Mouse (Mus musculus): ENCODE measurements at regions not wholly inside any gene's neighbourhood (a gene's known extent, or its start where the extent isn't known, plus 50 kb on each side); places are given as distances from the start of the nearest gene placed in this dataset.

DNA sequence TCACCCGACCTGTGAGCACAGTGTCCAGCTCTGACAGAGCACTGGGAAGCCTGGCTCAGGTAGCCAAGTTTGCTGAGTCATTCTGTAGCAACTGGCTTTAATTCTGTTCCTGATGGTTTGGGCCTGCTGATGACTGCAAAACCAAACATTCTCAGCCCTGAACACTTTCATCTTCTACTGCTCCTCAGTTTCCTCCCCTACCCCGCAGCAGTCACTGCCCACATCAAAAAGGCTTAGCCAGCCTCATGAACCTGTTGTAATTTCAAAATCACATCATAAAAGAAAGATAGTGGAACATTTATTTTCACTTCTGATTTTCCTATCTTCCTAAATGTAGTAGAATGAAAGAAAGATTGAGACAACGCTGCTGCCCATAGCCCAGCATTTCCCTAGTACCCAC is 251.5 kb downstream of the Car8 start:
- H3K4me2 ChIP-seq (replicated peaks), result no peak overlapping the region
- WGBS, result 84% methylated on average over 3 of the region's 3 CpGs
- ATAC-seq (ENCODE audit: low FRiP score, low read depth), result no peak

GRCm38 (mm10) chr4:7984814-7985213 is 254.0 kb downstream of the Car8 start:
- no peak overlapping the region for H3K4me2 ChIP-seq (replicated peaks)
- H3K27ac ChIP-seq, result no peak overlapping the region
- WGBS, result 86% methylated on average over 6 of the region's 6 CpGs
- H3K36me3 ChIP-seq, result no peaks in the 10 kb centered on the region
- no peak overlapping the region for H3K9ac ChIP-seq
- no peaks in the 10 kb centered on the region for H3K4me1 ChIP-seq
- no peak overlapping the region for H3K4me3 ChIP-seq
- ATAC-seq (ENCODE audit: low FRiP score, low read depth), result no peak
- H3K9me3 ChIP-seq, result no peaks in the 10 kb centered on the region
- H3K27me3 ChIP-seq (replicated peaks), result no peaks in the 10 kb centered on the region

More for the DNA sequence above, 251.5 kb downstream of the Car8 start:
- Histone ChIP-seq H3K9ac (no peak overlapping the region), H3K36me3 (no peaks in the 10 kb centered on the region), H3K9me3 (no peaks in the 10 kb centered on the region), H3K4me1 (no peaks in the 10 kb centered on the region), H3K27ac (no peak overlapping the region), H3K4me3 (no peak overlapping the region), H3K27me3 (replicated peaks) (no peaks in the 10 kb centered on the region)

GRCm38 (mm10) chr4:7979772-7980351 is 259.0 kb downstream of the Car8 start:
- no peak overlapping the region for H3K27ac ChIP-seq
- H3K4me1 ChIP-seq, result no peaks in the 10 kb centered on the region
- no peak overlapping the region for H3K4me3 ChIP-seq
- H3K27me3 ChIP-seq (replicated peaks), result no peaks in the 10 kb centered on the region
- no peak for ATAC-seq (ENCODE audit: low FRiP score, low read depth)
- no peaks in the 10 kb centered on the region for H3K9me3 ChIP-seq
- H3K9ac ChIP-seq, result no peak overlapping the region
- 86% methylated on average over 12 of the region's 12 CpGs for WGBS
- H3K36me3 ChIP-seq, result no peaks in the 10 kb centered on the region
- no peak overlapping the region for H3K4me2 ChIP-seq (replicated peaks)

DNA sequence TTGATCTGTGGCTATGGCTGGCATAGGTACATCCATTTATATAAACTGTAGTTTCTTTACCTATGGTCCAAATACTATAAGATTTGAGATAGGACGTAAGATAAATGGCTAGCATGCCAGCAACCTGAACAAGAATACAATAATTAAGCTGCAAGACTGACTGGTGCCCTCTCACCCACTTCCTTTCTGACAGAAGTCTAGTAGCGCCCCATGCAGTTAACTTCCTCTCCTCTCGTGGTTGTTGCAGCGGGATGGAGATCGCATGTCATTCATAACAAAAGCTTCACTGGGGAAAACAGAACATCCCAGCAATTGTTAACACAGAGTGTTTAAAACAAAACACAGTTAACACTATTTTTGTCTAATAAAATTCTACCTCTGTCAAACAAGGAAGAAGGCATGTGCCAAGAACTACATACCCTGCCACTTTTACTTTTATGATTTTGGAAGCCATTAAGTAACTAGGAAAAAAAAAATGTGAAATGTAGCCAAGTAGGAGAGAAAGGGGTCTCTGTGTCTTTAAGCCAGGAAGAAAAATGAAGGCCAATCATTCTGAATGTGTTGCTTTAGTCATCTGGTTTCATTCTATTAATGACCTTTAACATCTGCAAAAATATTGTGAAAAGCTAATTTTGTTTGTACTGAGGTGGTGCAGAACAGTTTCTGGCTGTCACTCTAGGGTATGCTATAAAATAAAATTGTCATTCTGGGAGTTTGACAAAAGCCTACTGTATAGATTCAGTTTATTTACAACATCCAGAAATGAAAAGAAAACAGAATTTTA is 261.0 kb downstream of the Car8 start:
- H3K9ac ChIP-seq, result no peak overlapping the region
- 65% methylated on average over 5 of the region's 5 CpGs for WGBS
- H3K9me3 ChIP-seq, result no peaks in the 10 kb centered on the region
- H3K27me3 ChIP-seq (replicated peaks), result no peaks in the 10 kb centered on the region
- no peak for ATAC-seq (ENCODE audit: low FRiP score, low read depth)
- H3K4me1 ChIP-seq, result no peaks in the 10 kb centered on the region
- no peak overlapping the region for H3K27ac ChIP-seq
- no peaks in the 10 kb centered on the region for H3K36me3 ChIP-seq
- H3K4me3 ChIP-seq, result no peak overlapping the region
- H3K4me2 ChIP-seq (replicated peaks), result no peak overlapping the region

- Histone ChIP-seq H3K9ac (no peak overlapping the region), H3K27me3 (replicated peaks) (no peaks in the 10 kb centered on the region), H3K27ac (no peak overlapping the region), H3K4me3 (no peak overlapping the region), H3K36me3 (no peaks in the 10 kb centered on the region), H3K4me1 (no peaks in the 10 kb centered on the region), H3K4me2 (replicated peaks) (no peak overlapping the region), H3K9me3 (no peaks in the 10 kb centered on the region)
- ATAC-seq (ENCODE audit: low FRiP score, low read depth), result no peak
- 36% methylated on average over 6 of the region's 6 CpGs for WGBS
These were observed 268.6 kb downstream of the Car8 start for GRCm38 (mm10) chr4:7970272-7970671.

- no peak overlapping the region for H3K4me3 ChIP-seq
These were observed 273.2 kb downstream of the Car8 start for GRCm38 (mm10) chr4:7965663-7966062.

DNA sequence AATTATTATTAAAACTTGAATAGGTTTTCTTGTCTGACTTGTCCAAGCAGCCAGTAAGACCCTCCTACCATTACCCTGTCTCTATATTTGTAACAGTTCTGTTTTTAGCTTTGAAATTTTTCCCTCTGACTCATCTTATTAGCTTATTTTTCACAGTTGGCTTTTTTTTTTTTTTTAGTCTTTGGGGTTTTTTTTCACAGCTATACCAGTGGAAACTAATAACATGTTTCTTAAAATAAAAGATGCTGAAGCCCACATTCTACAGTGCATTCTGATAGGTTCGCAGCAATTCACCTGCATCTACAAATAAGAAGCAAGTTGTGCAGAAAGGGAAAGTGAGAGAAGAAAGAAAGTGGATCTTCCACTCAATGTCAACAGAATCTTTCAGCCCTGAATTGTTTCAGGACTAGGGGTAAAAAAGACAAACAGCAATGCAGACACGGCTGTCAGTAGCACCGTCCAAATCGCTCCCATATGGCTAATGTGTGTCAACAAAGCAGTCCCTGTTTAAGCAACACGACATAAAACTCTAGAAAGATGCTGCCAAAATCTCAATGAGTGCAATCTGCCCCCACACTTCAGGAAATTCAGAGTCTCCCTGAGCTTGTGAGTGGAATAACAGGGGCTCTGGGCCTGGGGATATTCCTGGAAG is 277.2 kb downstream of the Car8 start:
- Histone ChIP-seq H3K27me3 (replicated peaks) (no peaks in the 10 kb centered on the region), H3K4me1 (no peaks in the 10 kb centered on the region), H3K4me2 (replicated peaks) (no peak overlapping the region), H3K27ac (no peak overlapping the region), H3K9me3 (no peaks in the 10 kb centered on the region), H3K4me3 (no peak overlapping the region), H3K9ac (no peak overlapping the region), H3K36me3 (no peaks in the 10 kb centered on the region)
- WGBS, result 63% methylated on average over 5 of the region's 5 CpGs
- no peak for ATAC-seq (ENCODE audit: low FRiP score, low read depth)

More at GRCm38 (mm10) chr4:7965663-7966062, 273.2 kb downstream of the Car8 start:
- Histone ChIP-seq H3K4me1 (no peaks in the 10 kb centered on the region), H3K36me3 (no peaks in the 10 kb centered on the region), H3K27ac (no peak overlapping the region), H3K27me3 (replicated peaks) (no peaks in the 10 kb centered on the region), H3K9me3 (no peaks in the 10 kb centered on the region), H3K9ac (no peak overlapping the region), H3K4me2 (replicated peaks) (no peak overlapping the region)
- ATAC-seq (ENCODE audit: low FRiP score, low read depth), result no peak
- 90% methylated on average over 5 of the region's 5 CpGs for WGBS

DNA sequence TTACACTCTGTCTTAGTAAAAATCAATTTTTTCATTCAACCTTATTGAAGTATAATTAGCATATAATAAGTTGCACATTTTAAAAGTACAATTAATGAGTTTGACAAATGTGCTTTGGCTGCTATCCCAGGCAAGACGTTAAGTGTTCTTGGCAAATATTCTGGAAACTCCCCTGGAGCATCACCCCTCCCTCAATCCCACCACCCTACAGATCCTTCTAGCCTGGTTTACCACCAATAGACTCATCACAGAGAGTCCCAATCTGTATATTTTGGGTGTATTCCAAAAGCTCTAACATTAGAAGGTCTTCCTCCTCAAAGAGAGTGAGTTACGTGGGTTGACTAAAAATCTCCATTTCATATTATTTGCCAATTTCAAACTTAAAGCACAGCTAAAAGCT is 278.5 kb downstream of the Car8 start:
- H3K9ac ChIP-seq, result no peak overlapping the region

DNA sequence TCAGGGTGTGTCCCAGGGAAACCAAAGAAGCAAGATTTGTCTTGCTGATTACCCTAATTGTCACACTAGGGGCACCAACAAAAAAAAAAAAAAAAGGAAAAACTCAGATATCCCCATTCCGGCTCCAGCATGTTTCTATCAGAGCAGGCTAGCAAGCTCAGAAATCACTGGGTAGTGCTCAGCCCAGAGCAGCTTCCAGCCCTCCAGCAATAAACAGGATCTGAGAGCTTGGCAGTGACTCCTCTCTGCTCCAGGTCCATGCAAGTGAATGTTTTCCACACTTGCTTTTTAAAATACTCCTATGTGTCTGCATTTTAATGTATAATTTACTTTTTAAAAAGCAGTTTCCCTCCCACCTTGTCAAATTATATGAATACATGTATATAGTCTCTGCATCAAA is 290.8 kb downstream of the Car8 start:
- no peak for ATAC-seq (ENCODE audit: low FRiP score, low read depth)
- no peak overlapping the region for H3K4me2 ChIP-seq (replicated peaks)
- no peak overlapping the region for H3K27ac ChIP-seq
- H3K9ac ChIP-seq, result no peak overlapping the region
- no peaks in the 10 kb centered on the region for H3K9me3 ChIP-seq
- no peaks in the 10 kb centered on the region for H3K27me3 ChIP-seq (replicated peaks)
- WGBS, result 72% methylated on average over 1 of the region's 1 CpGs
- H3K36me3 ChIP-seq, result no peaks in the 10 kb centered on the region
- H3K4me1 ChIP-seq, result no peaks in the 10 kb centered on the region
- no peak overlapping the region for H3K4me3 ChIP-seq

More for the DNA sequence above, 278.5 kb downstream of the Car8 start:
- Histone ChIP-seq H3K4me1 (no peaks in the 10 kb centered on the region), H3K9me3 (no peaks in the 10 kb centered on the region), H3K27me3 (replicated peaks) (no peaks in the 10 kb centered on the region), H3K4me2 (replicated peaks) (no peak overlapping the region), H3K4me3 (no peak overlapping the region), H3K27ac (no peak overlapping the region), H3K36me3 (no peaks in the 10 kb centered on the region)
- 86% methylated on average over 2 of the region's 2 CpGs for WGBS
- no peak for ATAC-seq (ENCODE audit: low FRiP score, low read depth)

GRCm38 (mm10) chr4:7921503-7921902 is 317.3 kb downstream of the Car8 start:
- Histone ChIP-seq H3K36me3 (no peaks in the 10 kb centered on the region), H3K4me3 (no peak overlapping the region), H3K4me1 (no peaks in the 10 kb centered on the region), H3K9ac (no peak overlapping the region), H3K4me2 (replicated peaks) (no peak overlapping the region), H3K27me3 (replicated peaks) (no peaks in the 10 kb centered on the region), H3K9me3 (no peaks in the 10 kb centered on the region), H3K27ac (no peak overlapping the region)
- 55% methylated on average over 2 of the region's 2 CpGs for WGBS
- no peak for ATAC-seq (ENCODE audit: low FRiP score, low read depth)

DNA sequence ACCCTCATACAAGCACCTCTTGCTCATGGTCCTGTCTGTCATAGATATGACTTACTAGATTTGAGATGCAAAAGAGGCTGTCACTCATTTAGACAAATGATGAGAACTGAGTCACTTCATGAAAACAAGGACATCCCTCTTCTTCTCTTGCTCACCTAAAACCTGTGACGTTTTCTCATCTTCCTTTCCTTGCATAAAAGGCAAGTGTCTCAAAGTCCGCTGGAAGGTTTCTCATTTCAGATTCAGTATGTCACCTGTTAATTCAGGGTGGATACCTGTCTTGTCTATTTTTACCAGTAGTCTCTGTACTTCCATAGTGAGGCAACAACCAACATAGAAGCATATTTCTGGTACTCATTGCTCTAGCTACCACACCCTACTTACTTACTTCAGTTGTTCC is 325.6 kb downstream of the Car8 start:
- H3K27ac ChIP-seq, result no peak overlapping the region
- ATAC-seq (ENCODE audit: low FRiP score, low read depth), result no peak
- no peak overlapping the region for H3K4me2 ChIP-seq (replicated peaks)
- H3K36me3 ChIP-seq, result no peaks in the 10 kb centered on the region
- H3K27me3 ChIP-seq (replicated peaks), result no peaks in the 10 kb centered on the region
- no peak overlapping the region for H3K4me3 ChIP-seq
- WGBS, result 94% methylated on average over 2 of the region's 2 CpGs
- H3K4me1 ChIP-seq, result no peaks in the 10 kb centered on the region
- H3K9me3 ChIP-seq, result no peaks in the 10 kb centered on the region
- H3K9ac ChIP-seq, result no peak overlapping the region

GRCm38 (mm10) chr4:7912675-7913074 is 326.2 kb downstream of the Car8 start:
- H3K4me2 ChIP-seq (replicated peaks), result no peak overlapping the region
- H3K4me3 ChIP-seq, result no peak overlapping the region
- H3K36me3 ChIP-seq, result no peaks in the 10 kb centered on the region
- H3K27ac ChIP-seq, result no peak overlapping the region
- H3K9ac ChIP-seq, result no peak overlapping the region
- no peaks in the 10 kb centered on the region for H3K4me1 ChIP-seq
- 91% methylated on average over 2 of the region's 2 CpGs for WGBS
- no peak for ATAC-seq (ENCODE audit: low FRiP score, low read depth)
- no peaks in the 10 kb centered on the region for H3K9me3 ChIP-seq
- no peaks in the 10 kb centered on the region for H3K27me3 ChIP-seq (replicated peaks)

Data from neural tube, embryonic 12.5 days (tissue).